Mouse (Mus musculus): ENCODE measurements around the gene Trim17. TPM values are rescaled to one million over a fixed set of nuclear protein-coding genes. Genes with fewer than 3 reads are reported as not detected.

The Trim17 gene
- polyA plus RNA-seq, 1 experiment: 2.5 TPM

GRCm38 (mm10) chr11:58937909-58938308 lies 16.6 kb upstream of the Trim17 start:
- no peak for TF ChIP-seq GATA1 (IDR thresholded peaks at IDR 0.05; ENCODE audit: low read length)

- no peak for TF ChIP-seq GATA1 (IDR thresholded peaks at IDR 0.05; ENCODE audit: low read length)
These were observed 16.0 kb upstream of the Trim17 start, which contains the start of gene Rnf187 for GRCm38 (mm10) chr11:58938322-58939087. TSS of gene Rnf187 (minus strand) at chr11:58938916.

- TF ChIP-seq GATA1 (IDR thresholded peaks at IDR 0.05; ENCODE audit: low read length): no peak
These were observed 15.4 kb upstream of the Trim17 start for GRCm38 (mm10) chr11:58939088-58939439.

GRCm38 (mm10) chr11:58944136-58944535 lies 10.3 kb upstream of the Trim17 start:
- no peak for TF ChIP-seq GATA1 (IDR thresholded peaks at IDR 0.05; ENCODE audit: low read length)

GRCm38 (mm10) chr11:58947306-58947705 lies 7.2 kb upstream of the Trim17 start:
- TF ChIP-seq GATA1 (IDR thresholded peaks at IDR 0.05; ENCODE audit: low read length): no peak

- TF ChIP-seq GATA1 (IDR thresholded peaks at IDR 0.05; ENCODE audit: low read length): no peak
These were observed 6.5 kb upstream of the Trim17 start for GRCm38 (mm10) chr11:58947798-58948528.

GRCm38 (mm10) chr11:58948542-58949479 lies 5.7 kb upstream of the Trim17 start, which contains the start of gene Hist3h2ba:
TSS of gene Hist3h2ba (plus strand) at chr11:58948920.
- TF ChIP-seq GATA1 (IDR thresholded peaks at IDR 0.05; ENCODE audit: low read length): no peak

GRCm38 (mm10) chr11:58949480-58950431 lies 4.7 kb upstream of the Trim17 start:
- no peak for TF ChIP-seq GATA1 (IDR thresholded peaks at IDR 0.05; ENCODE audit: low read length)

- no peak for TF ChIP-seq GATA1 (IDR thresholded peaks at IDR 0.05; ENCODE audit: low read length)
These were observed 3.3 kb upstream of the Trim17 start for GRCm38 (mm10) chr11:58951210-58951609.

- TF ChIP-seq GATA1 (IDR thresholded peaks at IDR 0.05; ENCODE audit: low read length): no peak
These were observed 925 bp upstream of the Trim17 start for GRCm38 (mm10) chr11:58953351-58954169.

- no peak for TF ChIP-seq GATA1 (IDR thresholded peaks at IDR 0.05; ENCODE audit: low read length)
These were observed 820 bp downstream of the Trim17 start for GRCm38 (mm10) chr11:58955143-58955867.

GRCm38 (mm10) chr11:58955868-58956257 lies 1.4 kb downstream of the Trim17 start:
- TF ChIP-seq GATA1 (IDR thresholded peaks at IDR 0.05; ENCODE audit: low read length): no peak
